Mouse (Mus musculus): Measurements from ENCODE around the gene Wdr44.

DNA sequence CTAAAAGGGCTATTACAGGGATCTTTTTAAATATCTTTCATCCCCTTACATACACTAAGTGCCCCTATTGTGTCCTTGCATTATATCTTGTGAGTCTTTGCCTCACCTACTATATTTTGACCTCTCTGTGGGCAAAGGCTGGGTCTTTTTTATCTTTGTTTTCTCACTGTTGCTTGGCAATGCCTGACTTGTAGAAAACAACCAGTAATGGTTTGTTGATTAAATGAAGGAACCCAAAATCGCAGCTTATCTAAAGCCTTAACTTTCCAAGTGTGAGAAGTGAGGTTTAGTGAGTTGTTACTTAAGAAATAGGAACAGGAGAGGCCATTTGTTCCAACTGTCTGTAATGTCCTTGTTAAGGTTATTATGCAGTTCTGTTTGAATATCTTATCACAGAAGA, 24.4 kb downstream of the Wdr44 start:
- TF ChIP-seq CTCF (IDR thresholded peaks at IDR 0.05; ENCODE audit: insufficient read depth, low read length) (no peak), POLR2A (IDR thresholded peaks at IDR 0.05; ENCODE audit: borderline replicate concordance, extremely low read depth, low read depth, low read length) (no peak)
